Mouse (Mus musculus): Measurements from ENCODE around the gene Bcar1. TPM values are rescaled to one million over a fixed set of nuclear protein-coding genes. Genes with fewer than 3 reads are reported as not detected.
A peak's percentile ranks its signal among the peaks of the same experiment; 100 is the strongest.

Gene Bcar1
- polyA plus RNA-seq, 1 experiment from 2014 or later: 22.6 TPM

- ATAC-seq (ENCODE audit: low FRiP score, low TSS enrichment) (no peak), DNase-seq (ENCODE audit: low spot score) (peak; percentile 38)
- no peaks in the 10 kb centered on the region for H3K9me3 ChIP-seq (ENCODE audit: control insufficient read depth, low read length)
- peak overlapping the region; percentile 21; the same call in 1 of the 2 replicates for H3K4me2 ChIP-seq (replicated peaks; ENCODE audit: low read depth)
- no peak overlapping the region for H3K9ac ChIP-seq (ENCODE audit: low read length)
- TF ChIP-seq CTCF (IDR thresholded peaks at IDR 0.05; ENCODE audit: low read depth) (no peak), EP300 (optimal IDR thresholded peaks at IDR 0.05) (no peak)
- peaks cover 23% of the 10 kb centered on the region for H3K4me1 ChIP-seq (replicated peaks; ENCODE audit: control insufficient read depth, insufficient read depth)
- peak overlapping the region; percentile 97 for H3K27ac ChIP-seq (replicated peaks)
- WGBS: 32% methylated on average over 6 of the region's 6 CpGs
- H3K36me3 ChIP-seq (ENCODE audit: control insufficient read depth, insufficient read depth, low read length): no peaks in the 10 kb centered on the region
- H3K27me3 ChIP-seq (ENCODE audit: control insufficient read depth, insufficient read depth, low read length): no peaks in the 10 kb centered on the region
- H3K4me3 ChIP-seq (ENCODE audit: low read depth, low read length): no peak overlapping the region
Measured at GRCm38 (mm10) chr8:111734244-111734960, 9.2 kb downstream of the Bcar1 start.

- 0 out of 2 replicates have a peak overlapping the region, but pooled peaks have one; percentile 12 for H3K4me2 ChIP-seq (replicated peaks; ENCODE audit: low read depth)
- no peak overlapping the region for H3K9ac ChIP-seq (ENCODE audit: low read length)
- peaks cover 23% of the 10 kb centered on the region for H3K4me1 ChIP-seq (replicated peaks; ENCODE audit: control insufficient read depth, insufficient read depth)
- no peak overlapping the region for H3K4me3 ChIP-seq (ENCODE audit: low read depth, low read length)
- peak overlapping the region; percentile 97 for H3K27ac ChIP-seq (replicated peaks)
- DNase-seq (ENCODE audit: low spot score): peak; percentile 16
- no peaks in the 10 kb centered on the region for H3K27me3 ChIP-seq (ENCODE audit: control insufficient read depth, insufficient read depth, low read length)
- no peaks in the 10 kb centered on the region for H3K36me3 ChIP-seq (ENCODE audit: control insufficient read depth, insufficient read depth, low read length)
- no peak for ATAC-seq (ENCODE audit: low FRiP score, low TSS enrichment)
- TF ChIP-seq EP300 (optimal IDR thresholded peaks at IDR 0.05): no peak
- no peak for TF ChIP-seq CTCF (IDR thresholded peaks at IDR 0.05; ENCODE audit: low read depth)
- H3K9me3 ChIP-seq (ENCODE audit: control insufficient read depth, low read length): no peaks in the 10 kb centered on the region
- 22% methylated on average over 5 of the region's 5 CpGs for WGBS
Measured at GRCm38 (mm10) chr8:111733581-111734243, 9.9 kb downstream of the Bcar1 start.

DNA sequence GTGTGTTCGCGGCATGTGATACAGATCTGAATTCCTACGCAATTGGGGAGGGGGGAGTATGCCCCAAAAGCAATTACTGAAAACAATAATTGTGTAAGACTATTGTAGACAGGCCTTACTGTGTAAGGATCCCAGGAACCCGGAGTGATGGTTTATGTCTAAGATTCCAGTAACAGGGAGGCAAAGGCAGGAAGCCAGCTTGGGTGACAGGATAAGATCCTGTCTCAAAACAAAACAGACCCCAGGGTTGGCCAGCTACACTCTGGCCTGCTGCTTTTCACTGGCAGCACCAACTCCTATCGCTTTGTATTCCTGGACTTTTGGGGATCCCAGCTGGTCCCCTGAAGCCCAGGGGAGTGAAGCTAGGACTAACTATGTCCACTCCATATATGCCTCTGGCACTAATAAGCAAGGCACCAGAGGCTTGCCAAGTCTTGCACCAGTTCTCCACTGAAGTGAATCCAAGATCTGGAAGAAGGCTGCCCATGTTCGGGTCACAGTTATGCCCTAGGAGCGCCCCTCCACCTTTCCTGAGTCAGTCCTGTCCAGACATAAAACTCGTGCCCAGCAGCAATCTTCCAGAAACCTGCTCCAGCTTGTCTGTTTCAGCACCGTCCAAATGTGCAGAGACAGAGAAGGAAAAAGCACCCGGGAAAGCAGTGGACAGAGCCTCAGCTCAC, 11.1 kb downstream of the Bcar1 start:
- peak overlapping the region; percentile 91 for H3K9ac ChIP-seq (ENCODE audit: low read length)
- ATAC-seq (ENCODE audit: low FRiP score, low TSS enrichment): no peak
- H3K4me3 ChIP-seq (ENCODE audit: low read depth, low read length): peak overlapping the region; percentile 75

GRCm38 (mm10) chr8:111732004-111732403, 11.6 kb downstream of the Bcar1 start:
- H3K9me3 ChIP-seq (ENCODE audit: control insufficient read depth, low read length): no peaks in the 10 kb centered on the region
- peak overlapping the region; percentile 79 for H3K4me2 ChIP-seq (replicated peaks; ENCODE audit: low read depth)
- no peaks in the 10 kb centered on the region for H3K27me3 ChIP-seq (ENCODE audit: control insufficient read depth, insufficient read depth, low read length)
- H3K9ac ChIP-seq (ENCODE audit: low read length): peak overlapping the region; percentile 91
- ATAC-seq (ENCODE audit: low FRiP score, low TSS enrichment): peak; percentile 91
- no peak for TF ChIP-seq EP300 (optimal IDR thresholded peaks at IDR 0.05)
- H3K27ac ChIP-seq (replicated peaks): peak overlapping the region; percentile 97
- no peaks in the 10 kb centered on the region for H3K36me3 ChIP-seq (ENCODE audit: control insufficient read depth, insufficient read depth, low read length)
- DNase-seq (ENCODE audit: low spot score): peak; percentile 99
- peaks cover 29% of the 10 kb centered on the region for H3K4me1 ChIP-seq (replicated peaks; ENCODE audit: control insufficient read depth, insufficient read depth)
- WGBS: under 1% methylated on average over 28 of the region's 41 CpGs
- peak overlapping the region; percentile 75 for H3K4me3 ChIP-seq (ENCODE audit: low read depth, low read length)

More for the DNA sequence above, 11.1 kb downstream of the Bcar1 start:
- TF ChIP-seq CTCF (IDR thresholded peaks at IDR 0.05; ENCODE audit: low read depth): no peak
- TF ChIP-seq EP300 (optimal IDR thresholded peaks at IDR 0.05): no peak
- Histone ChIP-seq H3K27ac (replicated peaks) (peak overlapping the region; percentile 97), H3K4me1 (replicated peaks; ENCODE audit: control insufficient read depth, insufficient read depth) (peaks cover 25% of the 10 kb centered on the region), H3K4me2 (replicated peaks; ENCODE audit: low read depth) (peak overlapping the region; percentile 79), H3K9me3 (ENCODE audit: control insufficient read depth, low read length) (no peaks in the 10 kb centered on the region), H3K27me3 (ENCODE audit: control insufficient read depth, insufficient read depth, low read length) (no peaks in the 10 kb centered on the region), H3K36me3 (ENCODE audit: control insufficient read depth, insufficient read depth, low read length) (no peaks in the 10 kb centered on the region)
- DNase-seq (ENCODE audit: low spot score): peak; percentile 20
- WGBS: 20% methylated on average over 10 of the region's 10 CpGs

DNA sequence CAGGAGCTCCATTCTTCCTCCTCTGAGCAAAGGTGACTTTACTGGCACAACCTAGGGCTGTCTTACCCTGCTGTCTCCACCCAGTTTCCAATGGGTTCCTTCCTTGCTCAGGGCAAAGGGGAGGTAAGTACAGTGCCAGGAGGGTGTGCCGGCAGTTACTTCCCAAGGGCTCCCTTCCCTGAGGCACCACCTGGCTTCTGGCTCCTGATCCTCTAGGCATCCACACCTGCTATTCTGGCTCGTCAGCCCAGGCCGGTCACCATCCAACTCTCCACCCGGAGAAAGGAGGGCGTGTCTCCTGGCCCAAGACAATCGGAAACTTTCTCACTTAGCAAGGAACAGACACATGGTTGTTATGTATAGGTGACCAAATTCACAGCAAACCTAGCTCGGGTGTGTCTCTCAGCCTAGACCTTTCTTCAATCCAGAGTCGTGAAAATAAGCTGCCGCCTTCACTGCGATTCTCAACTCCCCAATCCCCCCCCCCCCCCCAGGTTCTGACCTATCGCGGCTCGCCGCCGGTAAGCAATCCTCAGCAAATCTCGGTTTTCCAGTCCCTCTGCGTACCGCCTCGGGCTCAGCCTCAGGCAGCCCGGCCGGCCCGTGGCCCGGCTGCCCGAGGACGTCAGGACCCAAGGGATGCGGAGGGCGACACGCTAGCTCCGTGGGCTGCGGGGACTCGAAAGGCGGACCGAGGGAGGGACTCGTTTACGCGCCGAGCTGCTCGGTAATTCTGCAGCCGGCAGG, 12.2 kb downstream of the Bcar1 start:
- under 1% methylated on average over 39 of the region's 39 CpGs for WGBS
- peaks cover 35% of the 10 kb centered on the region for H3K4me1 ChIP-seq (replicated peaks; ENCODE audit: control insufficient read depth, insufficient read depth)
- peak overlapping the region; percentile 91 for H3K9ac ChIP-seq (ENCODE audit: low read length)
- H3K27me3 ChIP-seq (ENCODE audit: control insufficient read depth, insufficient read depth, low read length): no peaks in the 10 kb centered on the region
- ATAC-seq (ENCODE audit: low FRiP score, low TSS enrichment) (peak; percentile 79), DNase-seq (ENCODE audit: low spot score) (peak; percentile 87)
- peak overlapping the region; percentile 79 for H3K4me2 ChIP-seq (replicated peaks; ENCODE audit: low read depth)
- peak overlapping the region; percentile 75 for H3K4me3 ChIP-seq (ENCODE audit: low read depth, low read length)
- H3K36me3 ChIP-seq (ENCODE audit: control insufficient read depth, insufficient read depth, low read length): no peaks in the 10 kb centered on the region
- TF ChIP-seq CTCF (IDR thresholded peaks at IDR 0.05; ENCODE audit: low read depth) (0 out of 2 replicates have a peak, but pooled peaks have one; percentile 19), EP300 (optimal IDR thresholded peaks at IDR 0.05) (no peak)
- peak overlapping the region; percentile 97 for H3K27ac ChIP-seq (replicated peaks)
- no peaks in the 10 kb centered on the region for H3K9me3 ChIP-seq (ENCODE audit: control insufficient read depth, low read length)

Measured in stomach, postnatal 0 days (tissue).